Mouse (Mus musculus) erythroblast, embryonic 14.5 days (primary cell): Measurements from ENCODE around the gene Fam129a. TPM values are rescaled to one million over a fixed set of nuclear protein-coding genes. Genes with fewer than 3 reads are reported as not detected.

Experiments
- H3K27me3 ChIP-seq: 2 replicates; pipeline ENCODE4 v1.6.1; 2012; ENCODE audit warnings: inconsistent platforms; ENCODE audit not compliant: control insufficient read depth
- H3K36me3 ChIP-seq: 2 replicates; pipeline ENCODE4 v1.6.1; 2012; ENCODE audit warnings: mild to moderate bottlenecking, inconsistent platforms; ENCODE audit not compliant: control insufficient read depth
- H3K4me1 ChIP-seq: 2 replicates; pipeline ENCODE4 v1.6.1; 2012; ENCODE audit warnings: inconsistent platforms; ENCODE audit not compliant: control insufficient read depth
- H3K4me3 ChIP-seq: replicated peaks from 2 replicates; pipeline ENCODE3; 2012; ENCODE audit warnings: moderate library complexity, mild to moderate bottlenecking, inconsistent platforms
- H3K9me3 ChIP-seq: 2 replicates; pipeline ENCODE4 v1.6.1; 2012; ENCODE audit warnings: low read length, inconsistent platforms, mixed read lengths; ENCODE audit not compliant: control insufficient read depth
- GATA1 ChIP-seq: IDR thresholded peaks from 2 replicates; pipeline ENCODE4 v1.6.1; 2012; ENCODE audit warnings: low read length, inconsistent platforms, mixed read lengths
- TAL1 ChIP-seq: IDR thresholded peaks from 3 replicates; pipeline ENCODE4 v1.6.1; 2012; ENCODE audit warnings: low read length, inconsistent platforms, mixed read lengths
- polyA plus RNA-seq: library from polyadenylated mRNA; stranded (reverse); fragments of >175 nt; gene quantifications from 2 replicates; pipeline ENCODE4 v1.2.3, GENCODE M21; 2012

Fam129a gene
- polyA plus RNA-seq, 1 experiment, result 0.06 TPM

DNA sequence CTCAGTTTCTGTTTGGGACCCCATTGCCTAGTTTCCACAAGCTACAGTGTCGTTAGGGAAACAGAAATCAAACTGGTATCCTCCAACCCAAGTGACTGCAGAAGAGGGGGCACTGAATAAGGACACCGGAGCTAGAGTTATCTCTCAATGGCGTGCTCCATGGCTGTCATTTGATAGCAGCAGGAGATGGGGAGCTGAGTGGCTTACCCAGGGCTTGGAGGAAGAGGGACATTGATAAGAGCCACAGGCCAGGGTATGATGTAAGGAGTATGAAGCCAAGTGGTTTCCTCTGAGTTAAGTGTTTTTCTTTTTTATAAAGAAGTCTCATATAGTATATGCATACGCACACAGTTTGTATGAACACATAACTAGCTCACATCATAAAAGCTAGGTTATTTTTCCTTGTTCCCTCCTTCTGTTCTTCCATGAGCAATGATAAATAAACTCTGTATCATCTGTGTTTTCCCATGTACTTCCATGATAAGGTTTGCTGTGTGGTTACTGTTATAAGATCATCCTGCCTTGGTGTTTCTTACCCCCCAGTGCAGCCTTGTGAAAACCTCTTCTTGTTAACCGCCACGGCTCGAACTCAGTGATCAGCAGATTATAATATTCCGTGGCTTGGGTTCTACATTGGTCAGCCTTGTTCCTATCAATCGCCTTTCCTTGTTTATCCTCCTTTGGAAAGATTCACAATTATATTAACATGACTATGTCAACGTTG, 96.5 kb downstream of the Fam129a start:
- Histone ChIP-seq H3K27me3 (no peaks in the 10 kb centered on the region), H3K4me1 (peaks cover 13% of the 10 kb centered on the region), H3K9me3 (no peaks in the 10 kb centered on the region), H3K4me3 (no peak overlapping the region), H3K36me3 (no peaks in the 10 kb centered on the region)
- TF ChIP-seq GATA1 (no peak), TAL1 (no peak)

DNA sequence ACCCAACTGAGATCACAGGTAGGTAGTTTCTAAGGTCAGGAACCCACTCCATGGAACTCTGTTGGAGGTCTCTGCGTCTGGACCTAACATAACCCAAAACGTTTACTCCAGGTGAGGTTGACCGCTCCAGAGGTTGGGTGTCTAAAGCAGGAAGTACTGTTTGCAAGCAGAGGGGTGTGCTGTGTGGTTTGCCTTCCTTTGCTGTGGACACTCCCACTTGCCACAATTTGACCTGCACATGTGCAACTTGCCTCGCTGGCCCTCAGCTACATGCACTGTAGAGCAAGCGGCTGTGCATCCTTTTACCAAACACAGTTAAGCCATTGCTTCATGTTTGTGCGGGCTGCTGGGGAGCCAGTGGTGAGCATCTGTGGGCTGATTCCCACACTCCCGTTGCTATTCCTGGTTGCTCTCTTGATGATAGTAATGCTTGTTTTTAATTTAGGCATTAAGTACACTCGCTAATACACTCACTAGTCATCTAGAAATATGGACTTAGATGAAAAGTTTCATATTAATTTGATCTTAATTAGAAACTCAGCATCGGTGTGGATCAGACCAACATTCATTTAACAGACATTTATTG, 99.1 kb downstream of the Fam129a start:
- Histone ChIP-seq H3K27me3 (no peaks in the 10 kb centered on the region), H3K4me3 (no peak overlapping the region), H3K9me3 (no peaks in the 10 kb centered on the region), H3K36me3 (no peaks in the 10 kb centered on the region), H3K4me1 (peaks cover 13% of the 10 kb centered on the region)
- TF ChIP-seq TAL1 (no peak), GATA1 (no peak)

- no peak for TF ChIP-seq TAL1
- Histone ChIP-seq H3K4me1 (no peaks in the 10 kb centered on the region), H3K36me3 (no peaks in the 10 kb centered on the region), H3K4me3 (no peak overlapping the region), H3K9me3 (no peaks in the 10 kb centered on the region), H3K27me3 (no peaks in the 10 kb centered on the region)
Observed at GRCm38 (mm10) chr1:151675684-151676083, 104.7 kb downstream of the Fam129a start.

GRCm38 (mm10) chr1:151677185-151677809, 106.3 kb downstream of the Fam129a start:
- TF ChIP-seq TAL1 (no peak), GATA1 (no peak)
- H3K27me3 ChIP-seq, result no peaks in the 10 kb centered on the region
- H3K9me3 ChIP-seq, result no peaks in the 10 kb centered on the region
- H3K36me3 ChIP-seq, result no peaks in the 10 kb centered on the region
- H3K4me3 ChIP-seq, result no peak overlapping the region
- no peaks in the 10 kb centered on the region for H3K4me1 ChIP-seq

DNA sequence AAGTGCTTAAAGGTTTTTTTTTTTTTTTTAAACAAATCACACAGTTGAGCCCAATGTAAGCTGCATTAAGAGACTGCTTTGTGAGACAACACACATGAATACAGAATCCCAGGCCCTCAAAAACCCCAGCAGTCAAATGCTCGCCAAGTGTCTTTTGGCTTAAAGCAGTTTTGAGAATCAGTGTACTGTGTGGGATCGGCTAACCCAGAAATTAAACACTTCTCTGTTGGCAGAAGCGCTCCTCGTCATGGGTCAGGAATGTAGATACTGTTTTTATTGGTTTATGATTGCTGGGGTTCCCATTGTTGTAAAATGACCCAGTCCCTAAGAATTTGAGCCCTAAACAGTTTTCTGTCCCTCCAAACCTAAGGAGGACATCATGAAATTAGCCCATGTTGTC, 107.0 kb downstream of the Fam129a start:
- H3K4me1 ChIP-seq, result no peaks in the 10 kb centered on the region
- TF ChIP-seq GATA1, result no peak
- no peaks in the 10 kb centered on the region for H3K27me3 ChIP-seq
- no peaks in the 10 kb centered on the region for H3K36me3 ChIP-seq
- H3K9me3 ChIP-seq, result no peaks in the 10 kb centered on the region
- H3K4me3 ChIP-seq, result no peak overlapping the region

- Histone ChIP-seq H3K4me3 (no peak overlapping the region), H3K36me3 (no peaks in the 10 kb centered on the region), H3K9me3 (no peaks in the 10 kb centered on the region), H3K4me1 (no peaks in the 10 kb centered on the region), H3K27me3 (no peaks in the 10 kb centered on the region)
- TF ChIP-seq TAL1, result no peak
- no peak for TF ChIP-seq GATA1
Observed at GRCm38 (mm10) chr1:151679153-151679552, 108.2 kb downstream of the Fam129a start.

DNA sequence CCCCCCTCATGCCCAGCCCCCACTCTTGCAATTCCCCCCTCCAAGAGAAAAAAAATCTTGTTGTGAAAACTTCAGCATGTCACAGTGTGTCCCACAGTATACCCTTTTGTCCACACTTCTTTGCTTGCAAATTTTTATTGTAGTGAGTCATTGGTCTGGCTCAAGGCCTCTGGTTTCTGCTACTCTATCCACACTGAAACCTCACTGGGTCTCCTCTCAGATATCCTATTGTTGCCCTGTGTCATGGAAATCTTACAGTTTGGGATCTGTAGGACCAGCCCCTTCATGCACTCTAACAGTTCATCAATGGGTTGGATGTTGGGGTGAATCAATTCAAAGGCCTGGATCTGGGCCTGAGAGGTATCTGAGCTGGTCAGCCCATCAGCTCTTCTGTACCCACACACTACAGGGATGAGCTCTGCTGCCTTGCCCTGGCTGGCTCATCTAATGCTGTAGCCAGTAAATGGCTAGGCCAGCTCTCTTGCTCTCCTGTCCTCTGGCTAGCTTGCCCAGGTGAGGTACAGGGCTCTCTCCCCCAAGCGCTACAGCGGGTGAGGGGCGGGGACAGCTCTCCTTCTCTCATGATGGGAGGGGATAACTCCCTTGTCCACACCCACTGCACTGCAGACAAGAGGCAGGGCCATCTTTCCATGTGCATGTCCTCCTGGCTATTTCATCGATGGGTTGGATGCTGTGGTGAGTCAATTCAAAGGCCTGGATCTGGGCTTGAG, 109.1 kb downstream of the Fam129a start:
- Histone ChIP-seq H3K36me3 (no peaks in the 10 kb centered on the region), H3K9me3 (no peaks in the 10 kb centered on the region), H3K27me3 (no peaks in the 10 kb centered on the region), H3K4me1 (no peaks in the 10 kb centered on the region), H3K4me3 (no peak overlapping the region)
- no peak for TF ChIP-seq TAL1
- no peak for TF ChIP-seq GATA1

GRCm38 (mm10) chr1:151680971-151681370, 110.0 kb downstream of the Fam129a start:
- Histone ChIP-seq H3K36me3 (no peaks in the 10 kb centered on the region), H3K4me1 (no peaks in the 10 kb centered on the region), H3K4me3 (no peak overlapping the region), H3K27me3 (no peaks in the 10 kb centered on the region), H3K9me3 (no peaks in the 10 kb centered on the region)
- TF ChIP-seq GATA1 (no peak), TAL1 (no peak)

GRCm38 (mm10) chr1:151682896-151683295, 111.9 kb downstream of the Fam129a start:
- H3K9me3 ChIP-seq, result no peaks in the 10 kb centered on the region
- H3K4me1 ChIP-seq, result no peaks in the 10 kb centered on the region
- H3K27me3 ChIP-seq, result no peaks in the 10 kb centered on the region
- TF ChIP-seq TAL1, result no peak
- TF ChIP-seq GATA1, result no peak
- no peaks in the 10 kb centered on the region for H3K36me3 ChIP-seq
- no peak overlapping the region for H3K4me3 ChIP-seq
